Mouse (Mus musculus) neural tube, embryonic 15.5 days (tissue): ENCODE data around the gene Ttc7b. TPM values are rescaled to one million over a fixed set of nuclear protein-coding genes. Genes with fewer than 3 reads are reported as not detected.
A peak's percentile ranks its signal among the peaks of the same experiment; 100 is the strongest.

Experiments
- ATAC-seq: fragments of 200-750 bp; cut with Nextera tagmentation; 2 replicates; pipeline ENCODE4 v1.8.0; 2017; ENCODE audit warnings: mild to moderate bottlenecking, moderate TSS enrichment, moderate library complexity; ENCODE audit not compliant: low FRiP score
- H3K27ac ChIP-seq: fragments of 300-500 bp; sonication (generic); replicated peaks from 2 replicates; pipeline ENCODE4 v1.5.1; 2015; ENCODE audit warnings: mild to moderate bottlenecking, inconsistent platforms
- H3K27me3 ChIP-seq: fragments of 300-500 bp; sonication (generic); replicated peaks from 2 replicates; pipeline ENCODE4 v1.6.1; 2015; ENCODE audit warnings: inconsistent platforms
- H3K36me3 ChIP-seq: fragments of 300-500 bp; sonication (generic); 2 replicates; pipeline ENCODE4 v1.6.1; 2015; ENCODE audit warnings: inconsistent platforms
- H3K4me1 ChIP-seq: fragments of 300-500 bp; sonication (generic); 2 replicates; pipeline ENCODE4 v1.6.1; 2015; ENCODE audit warnings: inconsistent platforms
- H3K4me2 ChIP-seq: fragments of 300-500 bp; sonication (generic); 2 replicates; pipeline ENCODE4 v1.6.1; 2015; ENCODE audit warnings: inconsistent platforms, mild to moderate bottlenecking, moderate library complexity
- H3K4me3 ChIP-seq: fragments of 300-500 bp; sonication (generic); replicated peaks from 2 replicates; pipeline ENCODE4 v1.5.1; 2015; ENCODE audit warnings: mild to moderate bottlenecking, inconsistent platforms
- H3K9ac ChIP-seq: fragments of 300-500 bp; sonication (generic); replicated peaks from 2 replicates; pipeline ENCODE4 v1.6.1; 2015; ENCODE audit warnings: mild to moderate bottlenecking, inconsistent platforms
- H3K9me3 ChIP-seq: fragments of 300-500 bp; sonication (generic); replicated peaks from 2 replicates; pipeline ENCODE4 v1.6.1; 2016; ENCODE audit warnings: inconsistent platforms
- WGBS: fragments of 180-500 bp; shearing (Covaris S2); methylation state at CpG from one replicate; pipeline ENCODE4 v1.1.7; 2015; ENCODE audit warnings: mixed read lengths; 5-methylcytosine and 5-hydroxymethylcytosine counted together
- polyA plus RNA-seq: library from polyadenylated mRNA; unstranded; fragments of >200 nt; fragmentation: Nextera tagmentation; extraction: Ambion mirVana; gene quantifications from 2 replicates; pipeline ENCODE4 v1.2.1, GENCODE M21; 2015

Ttc7b gene
- polyA plus RNA-seq, 1 experiment from 2014 or later = 10.2 TPM

- Histone ChIP-seq H3K27me3 (no peaks in the 10 kb centered on the region), H3K9ac (no peak overlapping the region), H3K4me3 (no peak overlapping the region), H3K9me3 (no peaks in the 10 kb centered on the region), H3K36me3 (no peaks in the 10 kb centered on the region), H3K4me2 (no peak overlapping the region), H3K4me1 (peaks cover 20% of the 10 kb centered on the region; the same call in 1 of the 2 replicates), H3K27ac (no peak overlapping the region; the same call in 1 of the 2 replicates)
- ATAC-seq = no peak
- WGBS = 83% methylated on average over 4 of the region's 4 CpGs
Observed at GRCm38 (mm10) chr12:100426212-100426611, 94.4 kb downstream of the Ttc7b start.

DNA sequence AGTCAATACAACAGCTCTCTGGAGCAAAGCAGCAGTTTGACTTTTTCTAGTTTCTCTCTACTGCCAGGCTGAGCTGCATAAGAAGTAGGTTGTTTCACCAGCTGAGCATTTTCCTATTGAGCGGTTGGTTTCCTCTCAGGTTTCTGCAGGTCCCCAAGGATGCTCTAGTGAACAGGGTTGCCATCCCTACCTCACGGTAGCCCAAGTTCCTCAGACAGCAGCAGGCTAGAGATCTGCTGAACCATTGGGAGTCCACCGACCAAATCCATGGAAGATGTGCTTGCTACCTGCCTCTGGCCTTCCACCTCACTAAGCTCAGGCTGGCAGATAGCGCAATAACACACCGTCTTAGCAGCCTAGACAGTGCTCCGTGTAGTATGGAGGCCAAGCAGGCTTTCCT lies 95.6 kb downstream of the Ttc7b start:
- Histone ChIP-seq H3K4me2 (no peak overlapping the region), H3K36me3 (no peaks in the 10 kb centered on the region), H3K27me3 (no peaks in the 10 kb centered on the region), H3K9ac (no peak overlapping the region), H3K27ac (no peak overlapping the region), H3K9me3 (no peaks in the 10 kb centered on the region), H3K4me1 (peaks cover 20% of the 10 kb centered on the region), H3K4me3 (no peak overlapping the region)
- no peak for ATAC-seq
- 91% methylated on average over 6 of the region's 6 CpGs for WGBS

DNA sequence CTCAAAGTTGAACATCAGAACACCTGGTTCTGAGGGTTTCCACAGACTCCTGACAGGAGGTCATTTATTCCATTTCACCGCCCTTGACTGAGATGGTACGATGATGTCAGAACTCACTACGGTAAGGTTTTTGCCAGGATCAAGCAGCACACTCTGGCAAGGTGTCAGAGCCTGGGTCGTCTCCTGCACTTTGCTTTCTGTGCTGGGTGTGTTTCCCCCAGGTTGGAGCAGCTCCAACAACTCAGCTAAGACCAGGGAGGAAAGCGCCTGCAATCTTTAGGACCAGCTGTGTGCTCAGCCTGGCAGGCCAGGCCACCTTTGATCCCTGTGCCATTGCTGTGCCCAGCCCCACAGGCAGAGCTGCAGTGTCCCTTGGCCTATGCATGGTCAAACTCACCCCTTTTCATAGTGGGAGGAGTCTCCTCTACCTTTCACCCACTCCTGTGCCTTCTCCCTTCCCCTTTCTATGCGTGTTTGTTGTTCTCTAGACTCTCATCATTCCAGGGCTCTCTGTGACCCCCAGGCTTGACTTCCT lies 98.3 kb downstream of the Ttc7b start:
- Histone ChIP-seq H3K9me3 (no peaks in the 10 kb centered on the region), H3K27me3 (no peaks in the 10 kb centered on the region), H3K4me2 (no peak overlapping the region), H3K9ac (no peak overlapping the region), H3K4me1 (peaks cover 20% of the 10 kb centered on the region), H3K27ac (no peak overlapping the region), H3K4me3 (no peak overlapping the region), H3K36me3 (no peaks in the 10 kb centered on the region)
- 72% methylated on average over 6 of the region's 6 CpGs for WGBS
- no peak for ATAC-seq

DNA sequence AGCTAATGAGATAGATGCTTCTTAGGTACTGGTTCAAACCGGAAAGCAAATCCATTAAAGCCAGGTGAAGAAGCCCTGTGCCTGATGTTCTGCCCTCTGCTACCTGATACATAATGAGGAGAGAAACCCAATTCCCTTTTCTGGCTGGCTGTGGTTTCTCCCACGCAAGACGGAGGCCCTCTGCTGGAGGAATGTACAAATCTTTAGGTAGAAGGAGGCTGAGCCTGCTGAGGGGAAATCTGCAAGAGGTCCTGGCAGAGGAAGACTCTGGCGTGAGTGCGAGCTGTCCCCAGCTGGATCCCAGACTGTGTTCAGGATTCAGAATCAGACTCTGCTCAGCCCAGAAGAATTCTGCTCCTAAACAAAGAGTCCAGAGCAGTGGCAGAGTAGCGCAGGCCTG lies 99.1 kb downstream of the Ttc7b start:
- no peaks in the 10 kb centered on the region for H3K27me3 ChIP-seq
- WGBS = 56% methylated on average over 6 of the region's 6 CpGs
- no peaks in the 10 kb centered on the region for H3K36me3 ChIP-seq
- ATAC-seq = no peak
- no peak overlapping the region for H3K9ac ChIP-seq
- H3K27ac ChIP-seq = no peak overlapping the region; the same call in 1 of the 2 replicates
- H3K4me1 ChIP-seq = peaks cover 19% of the 10 kb centered on the region
- no peaks in the 10 kb centered on the region for H3K9me3 ChIP-seq
- no peak overlapping the region for H3K4me3 ChIP-seq
- no peak overlapping the region for H3K4me2 ChIP-seq

DNA sequence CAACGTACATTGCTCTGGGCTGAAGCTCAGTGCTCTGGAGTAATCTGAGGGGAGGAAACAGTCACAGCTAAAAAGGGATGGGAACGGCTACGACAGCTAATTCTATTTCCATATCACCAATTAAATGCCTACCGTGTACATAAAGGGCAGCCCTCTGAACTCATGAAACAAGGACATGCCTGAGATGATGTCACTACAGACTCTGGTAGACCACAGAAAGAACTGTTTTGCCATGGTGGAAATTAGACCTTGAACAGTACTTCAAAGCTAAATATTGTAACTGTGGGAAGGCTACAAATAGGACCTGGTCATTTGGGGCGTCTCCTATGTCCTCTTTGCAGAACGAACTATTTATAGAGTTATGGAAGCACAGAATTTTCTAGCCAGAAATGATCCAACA lies 99.7 kb downstream of the Ttc7b start:
- WGBS = 82% methylated on average over 6 of the region's 6 CpGs
- no peaks in the 10 kb centered on the region for H3K36me3 ChIP-seq
- H3K27me3 ChIP-seq = no peaks in the 10 kb centered on the region

DNA sequence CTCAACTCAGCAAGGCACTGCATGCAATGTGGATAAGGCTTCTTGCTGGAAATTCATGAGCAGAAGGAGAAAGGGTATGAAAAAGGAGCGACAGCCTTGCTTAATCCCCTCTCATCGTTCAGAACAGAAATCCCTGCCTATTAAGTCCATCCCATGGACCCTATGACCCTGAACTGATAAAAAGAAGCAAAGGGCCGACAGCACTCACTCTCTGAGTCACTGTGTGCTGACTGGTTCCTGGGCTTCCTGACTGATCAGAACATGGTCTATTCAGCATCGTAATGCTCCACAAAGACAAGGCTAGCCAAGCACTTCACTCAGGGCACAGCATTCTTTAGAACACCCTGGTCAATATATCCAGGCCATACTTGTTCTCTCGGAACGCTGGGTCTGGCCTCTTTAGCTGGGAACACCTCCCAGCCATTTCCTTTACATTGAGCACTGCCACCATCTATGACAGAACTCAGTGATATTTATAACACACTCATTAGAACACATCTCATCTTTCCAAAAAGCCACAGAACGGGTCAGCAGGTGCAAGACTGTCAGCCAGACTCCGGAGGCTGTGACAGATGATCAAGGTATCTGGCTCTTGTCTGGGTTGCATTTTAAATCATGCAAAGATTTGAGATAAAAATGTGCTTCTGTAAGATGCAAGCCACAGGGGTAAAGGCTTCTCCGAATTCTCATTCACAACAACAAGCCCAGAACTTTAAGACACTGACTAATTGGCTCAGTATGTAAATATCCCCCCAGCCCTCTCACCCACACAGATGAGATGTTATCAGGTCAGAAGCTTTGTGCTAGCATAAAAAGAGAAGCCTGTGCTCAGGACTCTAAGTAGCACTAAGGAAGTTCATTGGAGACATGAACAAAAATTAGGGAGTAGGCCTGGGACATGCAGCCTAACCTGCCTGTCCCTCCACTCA lies 100.4 kb downstream of the Ttc7b start:
- no peak overlapping the region for H3K27ac ChIP-seq
- H3K9ac ChIP-seq = no peak overlapping the region
- H3K36me3 ChIP-seq = no peaks in the 10 kb centered on the region
- no peaks in the 10 kb centered on the region for H3K9me3 ChIP-seq
- 79% methylated on average over 9 of the region's 9 CpGs for WGBS
- no peak overlapping the region for H3K4me3 ChIP-seq
- no peak overlapping the region for H3K4me2 ChIP-seq
- no peak for ATAC-seq
- no peaks in the 10 kb centered on the region for H3K27me3 ChIP-seq
- H3K4me1 ChIP-seq = peaks cover 14% of the 10 kb centered on the region

More for the DNA sequence above, 99.7 kb downstream of the Ttc7b start:
- no peak overlapping the region for H3K4me3 ChIP-seq
- H3K4me1 ChIP-seq = peaks cover 14% of the 10 kb centered on the region
- H3K4me2 ChIP-seq = no peak overlapping the region
- no peaks in the 10 kb centered on the region for H3K9me3 ChIP-seq
- H3K9ac ChIP-seq = no peak overlapping the region
- no peak for ATAC-seq
- no peak overlapping the region for H3K27ac ChIP-seq

- H3K36me3 ChIP-seq = peaks cover 20% of the 10 kb centered on the region
- ATAC-seq = no peak
- H3K4me3 ChIP-seq = no peak overlapping the region
- H3K27ac ChIP-seq = peak overlapping the region; percentile 54
- 71% methylated on average over 6 of the region's 6 CpGs for WGBS
- no peak overlapping the region for H3K9ac ChIP-seq
- H3K27me3 ChIP-seq = no peaks in the 10 kb centered on the region
- no peak overlapping the region for H3K4me2 ChIP-seq
- H3K4me1 ChIP-seq = peaks cover 9% of the 10 kb centered on the region
- H3K9me3 ChIP-seq = no peaks in the 10 kb centered on the region
Observed at GRCm38 (mm10) chr12:100415802-100416201, 104.8 kb downstream of the Ttc7b start.

GRCm38 (mm10) chr12:100414717-100415398 lies 105.8 kb downstream of the Ttc7b start:
- Histone ChIP-seq H3K9me3 (no peaks in the 10 kb centered on the region), H3K27me3 (no peaks in the 10 kb centered on the region), H3K27ac (no peak overlapping the region), H3K4me2 (no peak overlapping the region), H3K4me1 (peaks cover 9% of the 10 kb centered on the region), H3K36me3 (peaks cover 20% of the 10 kb centered on the region), H3K9ac (no peak overlapping the region), H3K4me3 (no peak overlapping the region)
- 78% methylated on average over 14 of the region's 14 CpGs for WGBS
- no peak for ATAC-seq

DNA sequence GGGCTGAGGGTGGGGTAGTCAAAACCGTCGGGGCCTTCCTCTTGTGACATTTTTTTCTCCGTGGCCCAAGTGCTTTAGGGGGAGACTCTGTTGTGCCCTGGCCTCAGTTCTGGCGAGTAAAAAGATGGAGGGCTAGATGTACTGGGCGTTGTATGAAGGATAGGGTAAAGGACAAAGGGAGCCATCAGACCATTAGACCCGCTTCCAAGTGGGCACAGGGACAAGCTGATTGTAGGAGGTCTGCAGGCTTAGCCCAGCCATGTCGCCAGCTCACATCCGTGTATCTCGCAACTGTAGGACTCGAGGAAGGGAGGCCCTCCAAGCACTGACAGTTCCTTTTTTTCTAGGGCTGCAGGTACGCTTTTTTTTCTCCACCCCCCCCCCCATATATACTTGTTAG lies 111.9 kb downstream of the Ttc7b start:
- no peak overlapping the region for H3K27ac ChIP-seq
- no peak overlapping the region for H3K4me3 ChIP-seq
- no peaks in the 10 kb centered on the region for H3K27me3 ChIP-seq
- 95% methylated on average over 11 of the region's 11 CpGs for WGBS
- H3K9ac ChIP-seq = no peak overlapping the region
- ATAC-seq = no peak
- no peaks in the 10 kb centered on the region for H3K9me3 ChIP-seq
- H3K36me3 ChIP-seq = peaks cover 7% of the 10 kb centered on the region
- no peak overlapping the region for H3K4me2 ChIP-seq
- H3K4me1 ChIP-seq = peaks cover 29% of the 10 kb centered on the region

- Histone ChIP-seq H3K9me3 (no peaks in the 10 kb centered on the region), H3K4me1 (peaks cover 29% of the 10 kb centered on the region), H3K27ac (no peak overlapping the region), H3K4me2 (no peak overlapping the region), H3K27me3 (no peaks in the 10 kb centered on the region), H3K4me3 (no peak overlapping the region), H3K9ac (no peak overlapping the region), H3K36me3 (peaks cover 8% of the 10 kb centered on the region)
- ATAC-seq = no peak
- WGBS = 56% methylated on average over 8 of the region's 8 CpGs
Observed at GRCm38 (mm10) chr12:100408143-100408542, 112.5 kb downstream of the Ttc7b start.

DNA sequence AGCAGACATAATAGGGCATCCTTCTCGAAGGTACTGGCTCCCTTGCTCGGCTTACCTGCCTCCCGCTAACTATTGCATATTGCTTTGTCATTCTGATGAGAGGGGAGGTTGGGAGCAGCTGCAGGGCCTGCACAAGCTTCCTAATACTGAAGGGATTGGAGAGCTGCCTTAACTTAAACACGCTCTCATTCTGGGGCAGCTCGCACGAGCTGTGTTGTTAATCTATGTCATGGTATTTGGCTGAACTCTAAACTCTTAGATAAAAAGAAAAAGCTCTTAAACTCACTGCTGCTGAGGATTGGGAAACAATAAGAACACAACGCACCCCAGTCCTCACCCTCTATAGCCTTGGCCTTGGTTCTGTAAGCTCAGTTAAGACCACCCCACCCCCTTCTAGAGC lies 113.3 kb downstream of the Ttc7b start:
- Histone ChIP-seq H3K9me3 (no peaks in the 10 kb centered on the region), H3K36me3 (peaks cover 8% of the 10 kb centered on the region), H3K27ac (peak overlapping the region; percentile 15), H3K27me3 (no peaks in the 10 kb centered on the region), H3K9ac (no peak overlapping the region), H3K4me3 (no peak overlapping the region), H3K4me2 (no peak overlapping the region), H3K4me1 (peaks cover 29% of the 10 kb centered on the region)
- ATAC-seq = peak; percentile 45; the same call in 1 of the 2 replicates
- WGBS = 27% methylated on average over 7 of the region's 7 CpGs
